Mouse (Mus musculus): ENCODE measurements at regions not wholly inside any gene's neighbourhood (a gene's known extent, or its start where the extent isn't known, plus 50 kb on each side); places are given as distances from the start of the nearest gene placed in this dataset.

DNA sequence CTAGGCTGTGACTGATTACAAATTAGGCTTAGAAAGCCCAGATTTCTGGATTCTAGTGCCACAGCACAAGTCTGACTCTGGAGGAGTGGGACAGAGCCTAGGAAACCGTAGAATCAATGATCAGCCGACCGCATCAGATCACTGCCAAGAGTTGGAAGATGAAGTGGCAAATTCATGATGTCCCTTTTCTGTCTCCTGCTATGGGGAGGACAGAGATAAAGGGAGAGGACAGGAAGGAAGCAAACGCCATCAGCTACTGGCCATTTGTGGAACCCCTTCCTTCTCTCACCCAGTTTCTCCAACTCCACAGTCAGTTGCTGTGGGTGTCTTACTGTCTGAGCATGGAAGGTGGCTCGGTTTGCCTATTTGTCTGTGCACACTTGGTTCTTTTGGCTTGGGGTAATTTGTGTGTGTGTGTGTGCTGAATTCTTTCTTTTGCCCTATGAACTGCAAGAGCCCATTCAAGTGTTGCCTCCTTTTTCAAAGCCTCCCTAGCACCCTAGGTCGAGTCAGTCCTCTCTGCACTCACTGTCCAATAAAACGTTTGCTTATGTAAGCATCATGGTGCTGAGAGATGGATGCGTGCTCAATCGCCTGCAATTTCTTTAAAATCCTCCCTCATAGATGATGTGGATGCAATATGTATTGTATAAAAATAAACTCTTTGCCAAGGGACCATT lies 231.7 kb upstream of the Krr1 start:
- no peak for DNase-seq (ENCODE audit: low spot score in 2 of 2)

DNA sequence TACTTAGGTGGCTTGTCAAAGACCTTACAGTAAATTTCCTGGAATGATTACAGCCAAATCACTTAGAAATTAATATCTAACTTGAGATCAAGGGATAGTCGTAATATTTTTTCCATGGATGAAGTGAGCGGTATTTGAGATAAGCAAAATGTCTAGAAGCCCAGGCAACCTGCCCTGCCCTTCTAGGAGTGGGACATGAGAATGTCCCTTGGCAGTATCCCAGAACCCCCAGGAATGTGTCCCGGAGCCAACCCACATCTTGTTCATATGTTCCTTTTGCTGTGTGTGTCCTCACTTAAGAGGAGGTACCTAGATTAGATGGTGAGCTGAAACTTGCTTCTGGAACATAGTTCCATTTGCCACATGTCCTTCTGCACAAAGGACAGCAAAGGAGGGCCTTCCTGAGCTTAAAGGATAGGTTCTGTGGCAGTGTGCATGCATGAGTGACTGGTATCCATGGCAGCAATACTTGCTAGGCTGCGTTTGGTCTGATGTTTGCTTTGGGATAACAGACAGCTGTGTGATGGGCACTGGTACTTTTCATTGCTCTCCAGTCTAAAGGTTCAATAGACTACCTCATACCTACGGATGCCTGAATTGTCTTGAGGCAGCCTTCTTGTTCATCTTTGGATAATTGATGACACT lies 231.0 kb upstream of the Krr1 start:
- DNase-seq (ENCODE audit: low spot score in 2 of 2) = no peak

DNA sequence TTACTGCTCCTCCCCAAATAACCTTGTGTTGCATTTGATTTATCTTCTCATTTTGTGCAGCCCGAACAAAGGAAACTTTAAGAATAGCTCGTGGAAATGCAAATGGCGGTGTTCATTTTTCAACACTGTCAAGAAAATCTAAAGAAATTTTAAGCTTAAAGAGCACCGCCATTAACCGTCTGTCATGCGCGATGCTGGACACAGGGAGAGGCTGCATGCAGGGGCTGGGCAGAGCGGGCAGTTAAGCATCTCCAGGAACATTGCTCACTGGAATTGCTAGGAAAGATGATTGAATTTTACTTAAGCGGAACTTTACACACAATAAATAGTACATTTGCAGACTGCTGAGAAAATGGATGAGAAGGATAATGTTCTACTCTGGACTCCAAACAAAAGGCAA lies 229.2 kb upstream of the Krr1 start:
- no peak for DNase-seq (ENCODE audit: low spot score in 2 of 2)

DNA sequence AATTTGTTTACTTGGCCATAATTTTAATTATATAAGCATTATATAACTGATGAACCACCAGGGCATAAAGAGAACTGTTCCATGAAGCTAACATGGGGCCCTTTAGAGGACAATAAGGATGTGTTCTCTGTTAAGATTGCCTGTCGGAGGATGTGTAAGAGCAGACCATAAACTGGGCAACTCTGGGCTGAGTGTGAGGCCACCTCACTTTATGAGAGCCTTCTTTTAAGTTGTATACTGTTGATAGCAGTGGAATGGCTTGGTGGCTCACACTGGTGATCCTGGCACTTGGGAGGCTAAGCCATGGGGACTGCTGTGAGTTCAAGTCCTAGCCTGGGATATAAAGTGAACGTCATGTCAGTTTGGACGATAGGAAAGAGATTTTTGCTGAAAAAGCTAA lies 227.3 kb upstream of the Krr1 start:
- DNase-seq (ENCODE audit: low spot score in 2 of 2) = no peak

DNA sequence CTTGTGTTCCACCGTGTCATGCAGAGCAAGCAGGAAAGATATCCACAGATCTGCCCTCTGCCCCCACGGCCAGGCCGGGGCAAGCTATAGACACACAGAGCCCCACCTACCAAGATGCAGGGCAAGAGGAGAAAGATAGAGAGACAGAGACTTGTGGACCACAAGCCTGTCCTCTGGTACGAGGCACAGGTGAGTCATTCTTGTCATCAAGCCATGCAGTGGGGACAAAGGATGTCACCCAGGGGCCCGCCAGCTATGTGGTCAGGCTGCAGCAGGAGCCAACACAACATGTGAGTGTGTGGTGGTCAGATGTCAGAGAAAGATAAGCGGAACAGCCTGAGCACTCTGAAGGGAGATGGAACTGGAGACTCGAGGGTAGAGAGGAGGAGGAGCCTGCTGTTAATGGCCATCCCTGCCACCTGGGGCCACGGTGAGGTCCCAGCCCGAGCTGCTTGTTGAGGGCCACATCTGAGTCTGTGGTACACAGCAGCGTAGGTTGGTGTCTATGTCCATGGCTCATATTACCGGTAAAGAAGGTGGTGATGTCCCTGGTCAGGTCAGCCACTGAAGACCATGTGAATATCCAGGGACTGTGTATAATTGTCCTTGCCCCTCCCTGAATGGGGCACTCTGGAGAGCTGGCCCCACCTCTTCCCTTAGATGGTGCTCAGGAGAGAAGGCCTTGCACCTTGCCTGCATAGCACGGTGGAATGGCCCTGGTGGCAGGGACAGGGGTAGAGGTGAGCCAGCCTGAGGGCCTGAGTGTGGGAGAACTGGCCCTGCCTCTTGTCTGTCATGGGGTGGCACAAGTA lies 226.2 kb upstream of the Krr1 start:
- DNase-seq (ENCODE audit: low spot score in 2 of 2) = no peak

DNA sequence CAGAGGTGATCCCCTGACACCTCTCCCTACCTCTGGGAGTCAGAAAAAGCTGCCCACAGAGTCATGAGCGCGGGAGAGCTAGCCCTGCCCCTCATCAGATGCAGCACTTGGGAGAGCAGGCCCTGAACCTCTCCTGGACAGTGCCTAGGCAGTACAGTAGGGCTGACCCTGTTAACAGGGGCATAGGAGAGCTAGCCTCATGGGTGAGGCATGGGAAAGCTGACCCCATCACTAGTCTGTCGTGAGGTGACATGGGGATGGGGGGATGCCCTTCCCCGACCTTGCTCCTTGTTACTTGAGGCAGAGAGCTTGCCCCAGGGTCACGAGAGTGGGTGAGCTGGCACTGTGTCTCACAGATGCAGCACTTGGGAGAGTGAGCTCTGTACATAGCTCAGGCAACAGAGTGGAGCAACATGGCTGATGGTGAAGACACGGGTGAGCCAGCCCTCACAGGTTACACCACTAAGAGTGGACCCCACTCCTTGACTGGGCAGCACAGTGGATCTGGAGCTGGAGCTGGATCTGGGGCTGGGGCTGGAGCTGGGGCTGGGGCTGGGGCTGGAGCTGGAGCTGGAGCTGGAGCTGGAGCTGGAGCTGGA lies 225.5 kb upstream of the Krr1 start:
- DNase-seq (ENCODE audit: low spot score in 2 of 2) = no peak

DNA sequence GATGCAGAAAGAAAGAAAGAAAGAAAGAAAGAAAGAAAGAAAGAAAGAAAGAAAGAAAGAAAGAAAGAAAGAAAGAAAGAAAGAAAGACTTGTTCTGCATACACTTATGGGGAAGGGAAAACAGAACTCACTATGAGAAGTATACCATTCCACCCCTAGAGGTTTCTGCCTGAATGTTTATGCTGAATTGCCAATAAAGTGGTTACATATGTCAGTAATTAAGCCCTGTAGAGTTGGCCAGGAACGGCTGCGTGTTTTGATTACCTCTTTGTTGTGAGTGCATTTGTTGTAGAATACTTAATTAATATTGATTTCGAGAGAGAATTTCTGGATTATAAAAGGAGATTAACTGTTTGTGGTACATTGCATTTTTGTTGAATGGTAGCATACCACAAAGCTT lies 224.0 kb upstream of the Krr1 start:
- DNase-seq (ENCODE audit: low spot score in 2 of 2) = no peak

DNA sequence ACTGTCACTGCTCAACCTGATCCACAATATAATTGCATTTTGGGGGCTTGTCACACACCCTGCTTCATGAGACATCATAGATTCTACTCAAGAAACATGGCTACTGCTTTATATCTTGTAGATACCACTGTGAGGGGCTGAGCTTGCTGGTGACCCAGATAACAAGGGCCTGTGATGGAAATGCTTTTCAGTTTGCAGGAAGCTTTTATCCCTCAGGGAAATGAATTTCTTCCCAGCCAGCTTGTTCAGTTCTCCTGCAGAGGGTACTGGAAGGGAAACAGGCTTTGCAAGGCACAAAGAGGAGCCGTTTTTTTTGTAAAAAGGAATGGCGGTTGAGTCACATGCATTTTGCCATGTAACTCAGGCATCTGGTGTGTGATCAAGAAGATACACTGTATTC lies 218.8 kb upstream of the Krr1 start:
- DNase-seq (ENCODE audit: low spot score in 2 of 2) = no peak

DNA sequence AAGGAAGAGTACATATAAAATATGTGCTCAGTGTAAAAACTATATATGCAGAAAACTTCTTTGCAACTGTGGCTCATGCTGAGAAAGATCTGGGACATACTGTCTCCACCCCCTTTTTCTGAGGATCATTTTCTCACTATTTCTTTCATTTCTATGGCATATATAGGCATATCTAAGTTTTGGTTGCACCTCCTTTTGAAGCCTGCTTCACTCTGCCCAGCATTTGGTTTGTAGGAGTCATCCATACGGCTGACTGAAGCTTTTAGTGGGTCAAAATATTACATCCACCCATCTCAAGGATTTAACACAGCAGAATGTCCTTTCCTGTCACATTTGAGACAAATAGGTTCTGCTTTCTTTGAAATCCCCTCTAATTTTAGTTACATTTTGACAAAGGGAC lies 216.5 kb upstream of the Krr1 start:
- no peak for DNase-seq (ENCODE audit: low spot score in 2 of 2)

DNA sequence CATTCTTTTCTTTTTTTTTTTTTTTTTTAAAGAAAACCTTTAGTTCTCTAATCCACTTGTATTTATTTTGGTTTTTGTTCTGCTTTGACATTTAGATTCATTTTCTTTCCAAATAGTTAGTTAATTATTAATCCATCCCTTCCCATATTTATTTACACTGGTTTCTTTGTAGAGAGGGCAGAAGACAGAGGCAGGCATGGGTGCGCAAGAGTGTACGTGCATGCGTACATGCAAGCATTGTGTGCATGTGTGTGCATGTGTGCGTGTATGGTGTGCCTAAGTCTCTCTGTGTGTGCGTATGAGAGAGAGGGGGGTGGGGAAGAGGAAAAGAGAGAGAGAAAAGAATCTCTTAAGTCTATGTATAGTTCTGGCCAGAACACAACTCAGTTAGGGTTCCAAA lies 215.9 kb upstream of the Krr1 start:
- no peak for DNase-seq (ENCODE audit: low spot score in 2 of 2)

DNA sequence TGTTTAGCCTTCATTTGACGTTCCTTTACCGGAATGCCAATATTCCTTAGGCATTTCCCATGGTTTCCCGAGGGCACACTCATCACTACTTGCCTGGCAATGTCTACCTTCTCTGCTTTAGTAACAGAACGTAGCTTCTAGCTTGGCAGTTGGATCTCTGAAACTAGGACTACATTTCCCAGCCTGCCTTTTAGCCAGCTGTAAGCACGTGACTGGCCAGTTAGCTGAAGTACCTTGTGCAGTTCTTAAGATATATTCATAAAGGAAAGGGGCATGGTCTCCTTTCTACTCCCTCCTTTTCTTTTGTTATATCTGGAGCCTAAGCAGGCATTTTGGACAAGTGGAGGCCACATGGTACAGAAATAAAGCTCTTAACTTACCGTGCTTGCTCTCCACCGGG lies 214.8 kb upstream of the Krr1 start:
- no peak for DNase-seq (ENCODE audit: low spot score in 2 of 2)

DNA sequence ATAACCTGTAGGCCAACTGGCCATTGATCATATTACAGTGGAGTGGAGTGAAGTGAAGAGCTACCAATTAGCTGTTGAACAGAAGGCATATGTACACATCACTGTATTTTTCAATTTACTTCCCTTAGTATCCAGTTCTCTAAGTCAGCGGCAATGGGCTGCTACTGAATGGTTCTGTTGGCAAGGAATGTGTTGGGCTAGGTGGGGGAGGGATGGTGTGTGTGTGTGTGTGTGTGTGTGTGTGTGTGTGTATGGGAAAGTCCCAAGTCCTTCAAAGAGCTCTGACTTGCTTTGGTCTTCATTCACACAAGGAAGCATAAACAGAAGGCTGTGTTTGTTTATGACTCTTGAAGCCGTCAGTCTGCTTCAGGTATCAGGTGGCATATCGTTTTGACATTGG lies 213.0 kb upstream of the Krr1 start:
- DNase-seq (ENCODE audit: low spot score in 2 of 2) = no peak

DNA sequence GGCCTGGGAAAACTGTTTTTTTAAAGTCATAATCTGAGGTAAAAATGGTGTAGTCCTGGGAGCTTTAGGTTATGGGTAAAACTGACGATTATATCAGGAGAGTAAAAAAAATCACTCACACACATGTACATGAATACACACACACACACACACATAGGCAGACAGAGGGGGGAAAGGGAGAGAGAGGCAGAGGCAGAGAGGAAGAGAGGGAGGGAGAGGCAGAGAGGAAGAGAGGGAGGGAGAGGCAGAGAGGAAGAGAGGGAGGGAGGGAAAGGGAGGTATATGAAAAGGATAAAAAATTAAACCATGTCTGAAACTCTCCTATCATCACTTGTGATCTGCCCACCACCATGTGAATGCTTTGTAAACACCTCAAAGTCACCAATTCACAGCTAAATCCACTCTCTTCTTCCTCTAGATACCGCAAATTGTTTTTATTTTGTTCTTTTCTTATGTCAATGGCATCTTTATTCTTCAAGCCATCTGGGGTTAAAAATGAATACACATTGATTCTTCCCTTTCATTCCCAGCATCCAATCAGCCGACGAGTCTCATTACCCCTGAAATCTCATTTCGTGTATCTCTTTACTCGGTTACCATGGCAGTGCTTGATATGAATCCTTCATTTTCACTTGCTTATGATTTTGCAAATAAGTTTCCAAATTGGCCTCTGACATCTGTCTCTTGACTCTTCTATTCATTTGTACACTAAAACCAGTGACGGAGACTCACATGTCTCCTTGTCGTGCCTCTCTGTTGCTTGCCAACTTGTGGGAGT lies 209.5 kb upstream of the Krr1 start:
- no peak for DNase-seq (ENCODE audit: low spot score in 2 of 2)

DNA sequence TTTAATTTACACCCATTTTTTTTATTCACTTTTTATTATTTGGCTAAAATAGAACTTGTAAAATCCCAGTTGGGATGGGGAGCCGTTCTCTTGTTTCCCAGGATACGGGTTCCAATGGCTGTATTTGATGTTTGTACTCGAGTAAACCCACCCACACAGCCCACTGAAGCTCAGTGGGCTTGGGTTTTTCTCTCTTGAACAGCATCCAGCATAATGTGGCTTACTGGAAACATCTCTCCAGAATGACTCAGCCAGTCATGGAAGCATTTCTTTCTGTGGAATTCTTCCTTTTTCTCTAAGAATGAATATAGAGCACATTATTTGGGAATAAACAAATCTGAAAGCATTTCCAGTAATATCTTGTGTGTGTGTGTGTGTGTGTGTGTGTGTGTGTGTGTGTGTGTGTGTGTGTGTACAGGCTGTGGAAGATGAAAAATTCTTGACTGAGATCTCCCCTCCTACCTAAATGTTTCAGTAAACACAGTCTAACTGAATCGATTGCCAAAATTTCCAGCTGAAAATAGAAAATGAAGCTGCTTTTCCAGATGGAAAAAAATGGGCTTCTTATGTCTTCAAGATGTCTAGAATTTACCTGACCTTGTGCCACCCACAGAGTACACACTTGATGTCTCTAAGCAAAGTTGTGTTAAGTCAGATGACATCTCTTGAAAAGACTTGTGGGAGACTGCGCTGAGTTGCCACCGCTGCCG lies 205.3 kb upstream of the Krr1 start:
- DNase-seq (ENCODE audit: low spot score in 2 of 2) = no peak

DNA sequence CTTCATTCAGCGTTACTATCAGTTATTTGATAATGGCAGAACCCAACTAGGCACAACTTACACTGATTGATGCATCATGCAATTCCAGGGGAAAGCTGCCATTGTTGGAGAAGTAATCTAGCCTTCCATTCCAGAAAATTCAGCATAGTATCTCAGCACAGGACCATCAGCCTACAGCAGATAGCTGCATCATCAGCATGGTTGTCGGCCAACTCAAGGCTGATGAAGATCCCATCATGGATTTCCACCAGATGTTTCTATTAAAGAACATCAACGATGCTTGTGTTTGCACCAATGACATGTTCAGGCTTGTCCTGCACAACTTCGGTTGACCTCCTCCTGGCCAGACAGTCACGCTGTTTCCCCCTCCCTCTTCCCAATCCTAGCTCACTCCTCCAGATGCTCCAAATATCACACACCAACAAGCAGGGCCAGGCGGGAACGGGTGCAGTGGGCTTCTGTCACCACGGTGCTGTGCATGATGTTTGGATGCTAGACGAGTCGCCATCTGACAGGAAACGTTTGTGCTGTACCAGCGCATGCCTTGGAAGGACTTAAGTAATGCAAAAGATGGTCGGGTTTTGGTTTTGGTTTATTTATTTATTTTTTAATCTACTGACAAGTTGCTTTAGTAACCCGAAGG lies 204.5 kb upstream of the Krr1 start:
- no peak for DNase-seq (ENCODE audit: low spot score in 2 of 2)

DNA sequence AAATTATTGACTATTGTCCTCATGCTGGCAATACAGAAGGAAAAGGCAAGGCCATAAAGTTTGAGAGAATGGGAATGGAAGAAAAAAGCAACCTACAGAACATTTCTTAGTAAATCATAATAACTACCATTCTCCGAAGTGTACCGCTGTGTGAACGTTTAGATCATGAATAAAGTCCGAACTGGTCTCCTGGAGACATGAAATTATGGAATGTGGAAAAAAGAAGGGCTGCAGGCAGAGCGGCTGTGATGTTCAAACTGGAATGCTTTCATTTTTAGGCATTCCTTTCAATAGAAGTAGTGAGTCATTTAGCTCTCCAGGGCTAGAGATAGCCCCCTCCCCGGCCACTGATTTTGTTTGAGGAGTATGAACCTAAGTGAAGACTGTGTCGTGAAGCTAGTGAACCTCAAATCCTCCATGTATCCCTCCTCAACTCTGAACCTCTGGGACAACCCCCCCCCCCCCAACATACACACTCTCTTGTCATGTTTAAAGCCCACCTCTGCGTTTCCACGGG lies 202.9 kb upstream of the Krr1 start:
- DNase-seq (ENCODE audit: low spot score in 2 of 2) = no peak

DNA sequence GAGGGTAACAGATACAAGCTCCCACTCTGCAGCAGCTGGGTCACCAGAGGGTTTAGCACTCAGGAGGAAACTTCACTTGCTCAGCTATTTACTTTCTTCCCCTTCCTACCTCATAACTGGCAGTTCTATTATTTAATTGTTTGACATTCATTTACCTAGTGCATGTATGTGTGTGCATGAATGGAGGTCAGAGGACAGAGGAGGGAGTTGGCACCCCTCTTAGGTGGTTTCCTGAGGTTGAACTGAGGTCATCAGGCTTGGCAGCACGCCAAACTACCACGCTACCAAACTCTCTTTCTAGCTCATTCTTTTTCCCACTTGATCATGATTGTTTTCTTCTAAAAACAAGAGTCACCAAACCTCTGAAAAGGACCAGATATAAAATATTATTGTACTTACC lies 202.4 kb upstream of the Krr1 start:
- DNase-seq (ENCODE audit: low spot score in 2 of 2) = no peak

DNA sequence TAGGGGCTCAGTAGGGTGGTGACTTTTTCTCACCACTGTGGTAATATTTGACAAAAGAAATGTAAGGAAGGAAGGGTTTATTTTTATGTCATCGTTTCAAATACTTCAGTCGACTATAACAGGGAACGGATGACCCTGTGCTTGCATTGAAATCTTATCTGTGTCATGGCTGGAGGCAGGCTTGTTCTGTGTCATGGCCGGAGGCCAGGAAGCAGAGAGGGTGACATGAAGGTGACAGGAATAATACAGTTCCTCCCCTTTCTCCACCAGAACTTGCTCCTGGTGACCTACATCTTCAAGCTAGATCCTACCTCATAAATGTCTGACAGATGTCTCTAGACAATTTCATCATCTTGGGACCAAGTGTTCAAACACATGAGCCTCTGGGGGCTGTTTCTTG lies 201.5 kb upstream of the Krr1 start:
- no peak for DNase-seq (ENCODE audit: low spot score in 2 of 2)

DNA sequence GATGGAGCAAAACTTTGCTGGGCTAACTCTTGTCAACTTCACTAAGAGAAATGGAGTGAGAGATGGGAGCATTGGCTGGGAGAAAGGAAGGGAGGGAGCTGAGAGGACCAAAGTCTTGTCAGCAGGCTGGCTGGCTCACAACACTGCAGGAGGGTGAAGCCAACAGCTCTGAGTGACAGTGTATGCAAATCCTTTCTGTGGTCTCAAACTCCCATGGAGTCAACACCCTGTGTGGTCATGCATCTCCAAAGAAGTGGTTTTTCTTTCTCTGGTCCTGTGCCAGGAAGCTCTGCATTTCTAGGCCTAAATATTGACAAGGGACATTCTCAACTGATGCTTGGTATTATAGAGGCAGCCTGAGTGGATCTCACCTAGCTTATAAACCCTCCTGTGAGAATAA lies 194.9 kb upstream of the Krr1 start:
- DNase-seq (ENCODE audit: low spot score in 2 of 2) = no peak

DNA sequence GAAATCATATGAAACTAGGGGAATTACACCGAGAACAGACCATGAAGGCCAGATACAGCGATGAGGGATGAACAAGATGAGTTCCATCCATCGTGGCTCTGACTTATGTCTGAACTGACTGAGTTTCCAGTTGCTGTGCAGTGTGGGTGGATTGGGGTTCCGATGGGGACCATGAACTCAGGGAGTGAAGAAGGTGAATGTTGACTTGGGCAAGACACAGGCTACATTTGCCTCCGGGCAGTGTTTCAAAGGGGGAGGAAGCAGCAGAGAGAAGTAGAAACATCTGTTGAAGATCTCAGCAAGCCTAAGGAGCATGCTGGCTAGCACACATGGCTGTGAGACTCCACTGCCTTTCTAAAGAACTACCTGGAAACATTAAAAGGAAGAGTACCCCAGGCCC lies 194.4 kb upstream of the Krr1 start:
- DNase-seq (ENCODE audit: low spot score in 2 of 2) = no peak

Measured in adrenal gland, postnatal 4 days (tissue).